Mouse (Mus musculus) yolk sac, embryonic 10.5 days (tissue): ENCODE data around the gene Engase.

Source experiments
- DNase-seq: peaks from one replicate; pipeline ENCODE4 v3.0.0-alpha.2; 2017; ENCODE audit warnings: low spot score

The Engase gene

GRCm38 (mm10) chr11:118476396-118477373, at the start of gene Engase:
Engase (plus strand) TSS chr11:118476829.
- DNase-seq = peak; percentile 94

DNA sequence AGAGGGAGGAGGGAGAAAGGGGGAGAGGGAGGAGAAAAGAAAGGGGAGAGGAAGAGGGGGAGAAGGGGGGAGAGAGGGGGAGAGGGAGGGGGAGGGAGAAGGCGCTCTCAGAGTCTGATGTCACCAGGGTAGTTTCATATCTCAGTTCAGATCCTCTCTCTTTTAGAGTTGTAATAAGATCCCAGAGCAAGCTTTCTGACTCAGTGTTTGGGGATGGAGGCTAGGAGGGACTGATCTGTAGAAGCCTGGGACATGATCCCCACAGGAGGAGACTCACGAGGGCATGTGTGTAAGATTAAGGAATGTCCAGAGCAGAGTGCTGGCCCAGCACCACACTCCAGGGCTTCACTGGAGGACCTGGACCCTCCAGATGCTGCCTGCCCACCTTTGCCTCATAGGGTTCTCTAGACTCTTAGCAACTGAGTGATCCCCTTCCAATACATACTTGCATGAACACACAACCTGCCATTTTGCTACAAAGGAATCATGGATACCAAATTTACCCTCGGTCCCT, 49.3 kb upstream of the Engase start:
- DNase-seq = no peak

DNA sequence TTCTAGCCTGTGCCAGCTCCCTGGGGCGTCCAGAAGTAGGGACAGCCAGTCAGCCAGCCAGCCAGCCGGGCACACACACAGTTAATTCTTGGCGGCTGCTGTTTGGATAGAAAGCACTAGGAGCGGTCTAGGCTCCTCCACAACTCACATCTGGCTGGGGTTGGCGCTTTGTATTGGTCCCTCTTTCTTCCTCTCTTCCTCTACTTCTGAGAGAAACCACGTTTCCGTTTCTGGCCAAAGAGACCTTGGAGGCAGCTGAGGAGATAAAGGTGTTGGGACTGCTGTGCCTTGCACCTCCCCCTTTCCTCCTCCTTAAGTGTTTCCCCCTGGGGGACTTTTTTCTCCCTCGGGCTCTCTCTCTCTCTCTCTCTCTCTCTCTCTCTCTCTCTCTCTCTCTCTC, 48.6 kb upstream of the Engase start, which contains the start of gene C1qtnf1:
C1qtnf1 (plus strand) TSS at position 218 of the 400 bp plus-strand sequence.
- DNase-seq = no peak

DNA sequence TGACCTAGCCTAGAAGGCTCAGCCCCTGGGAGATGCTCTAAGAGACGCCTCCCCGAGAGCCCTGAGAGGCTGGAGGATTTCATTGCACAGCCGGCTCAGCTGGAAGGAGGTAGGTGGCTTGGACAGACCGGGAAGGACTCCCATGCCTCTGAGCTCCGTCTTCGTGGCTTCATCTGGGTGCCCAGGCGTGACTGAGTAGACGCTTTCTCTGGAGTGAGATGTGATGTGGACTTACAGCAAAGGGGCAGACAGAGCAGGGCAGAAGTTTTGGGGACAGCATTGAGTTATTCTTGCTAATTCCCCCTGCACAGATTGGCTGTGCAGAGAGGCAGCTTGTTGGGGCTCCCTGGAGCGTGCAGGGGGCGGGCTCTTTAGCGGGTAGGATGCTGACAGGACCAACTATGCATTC, 48.2 kb upstream of the Engase start:
- DNase-seq = no peak

DNA sequence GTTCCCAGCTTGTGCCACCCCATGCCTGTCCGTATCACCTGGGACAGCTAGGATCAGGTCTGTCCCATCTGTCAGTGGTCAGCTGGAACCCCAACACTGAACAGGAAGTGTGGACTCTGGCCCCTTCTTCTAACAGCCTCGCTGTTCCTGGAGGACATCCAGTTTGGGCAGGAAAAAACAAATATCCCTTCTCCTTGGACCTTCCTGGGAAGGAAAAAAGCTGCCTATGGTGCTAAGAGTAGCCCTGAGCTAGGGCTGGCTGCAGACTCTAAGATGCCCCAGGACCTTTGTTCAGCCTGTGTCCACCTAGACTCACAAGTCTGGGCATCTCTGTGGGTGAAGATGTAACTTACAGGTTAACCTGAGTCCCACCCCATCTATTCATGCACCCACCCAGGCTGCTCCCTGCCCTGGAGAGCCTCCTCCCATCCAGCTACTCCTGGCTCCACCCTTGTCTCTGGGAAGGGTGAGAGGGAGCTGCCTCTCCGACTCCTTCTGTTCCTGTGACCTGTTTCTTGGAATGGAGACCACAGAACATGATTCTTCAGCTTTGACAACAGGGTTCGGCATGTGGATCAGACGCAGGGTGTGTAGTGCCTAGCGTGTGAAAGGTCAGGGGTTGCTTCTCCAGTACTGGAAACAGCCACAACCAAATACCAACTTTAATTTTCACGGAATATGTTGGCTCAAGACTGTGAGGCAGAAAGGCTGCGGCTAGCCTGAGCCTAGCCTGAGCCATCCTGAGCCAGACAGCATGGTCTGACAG, 47.5 kb upstream of the Engase start:
- DNase-seq = no peak

DNA sequence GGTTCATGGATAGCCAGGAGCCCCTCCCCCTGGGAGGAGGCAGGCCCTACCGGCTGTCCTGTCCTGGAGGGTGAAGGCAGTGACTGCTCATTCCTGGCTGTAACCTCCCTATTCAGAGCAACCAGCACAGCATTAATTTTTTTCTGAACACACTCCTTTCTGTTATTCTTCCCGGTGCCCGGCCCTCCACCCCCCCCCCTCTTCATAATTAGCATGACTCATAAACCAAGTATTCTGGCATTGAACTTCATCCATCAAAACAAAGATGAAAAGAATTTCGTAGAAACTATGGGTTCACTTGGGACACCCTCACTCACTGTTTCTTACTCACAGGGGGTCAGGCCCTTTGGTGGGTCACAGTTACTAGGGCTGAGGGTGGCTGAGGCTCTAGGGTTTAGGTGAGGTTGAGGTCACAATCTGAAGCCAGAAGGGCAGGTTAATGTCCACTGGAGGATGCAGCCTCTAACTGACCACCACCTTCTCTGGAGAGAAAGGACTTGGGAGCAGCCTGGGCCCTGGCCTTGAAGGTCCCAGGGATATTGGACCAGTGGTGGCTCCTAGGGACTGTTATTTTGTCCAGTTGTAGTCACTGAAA, 46.2 kb upstream of the Engase start:
- DNase-seq = no peak

DNA sequence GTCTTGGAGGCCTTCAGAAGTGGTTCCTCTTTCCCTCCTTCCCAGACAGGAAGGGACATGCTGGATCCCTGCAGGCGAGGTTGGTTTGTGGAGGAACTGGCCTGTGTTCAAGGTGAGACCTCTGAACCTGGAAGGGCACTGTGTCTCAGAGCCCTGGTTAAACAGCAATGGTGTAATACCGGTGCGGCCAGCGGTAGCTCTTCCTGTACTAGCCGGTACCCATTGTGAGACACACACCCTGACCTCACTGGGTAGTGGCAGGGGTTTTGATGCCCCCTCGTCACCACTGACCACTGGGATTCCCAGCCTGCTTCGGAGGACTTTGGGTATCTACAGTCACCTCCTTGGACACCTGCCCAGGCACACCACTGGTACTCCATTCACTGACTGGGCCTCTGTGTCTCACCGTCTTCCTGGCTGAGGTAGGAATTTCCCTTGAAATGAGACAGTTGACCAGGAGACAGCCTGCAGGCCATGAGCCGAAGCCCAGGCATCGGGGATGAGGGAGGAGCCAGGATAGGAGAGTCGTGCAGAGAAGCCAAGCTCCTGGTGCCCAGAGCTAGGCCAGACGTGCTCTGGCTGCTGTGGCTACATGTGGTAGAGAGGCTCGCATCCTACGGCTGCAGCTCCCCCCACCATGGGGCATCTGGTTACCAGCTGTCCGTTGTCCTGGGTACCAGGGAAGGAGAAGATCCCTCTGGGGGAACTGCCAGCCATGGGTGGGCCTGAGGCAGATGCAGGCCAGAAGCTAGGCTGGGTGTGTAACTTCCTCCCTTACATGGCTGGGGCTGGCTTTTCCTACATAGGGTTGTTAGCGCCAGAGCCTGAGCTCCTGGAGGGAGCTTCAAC, 45.3 kb upstream of the Engase start:
- DNase-seq = no peak

DNA sequence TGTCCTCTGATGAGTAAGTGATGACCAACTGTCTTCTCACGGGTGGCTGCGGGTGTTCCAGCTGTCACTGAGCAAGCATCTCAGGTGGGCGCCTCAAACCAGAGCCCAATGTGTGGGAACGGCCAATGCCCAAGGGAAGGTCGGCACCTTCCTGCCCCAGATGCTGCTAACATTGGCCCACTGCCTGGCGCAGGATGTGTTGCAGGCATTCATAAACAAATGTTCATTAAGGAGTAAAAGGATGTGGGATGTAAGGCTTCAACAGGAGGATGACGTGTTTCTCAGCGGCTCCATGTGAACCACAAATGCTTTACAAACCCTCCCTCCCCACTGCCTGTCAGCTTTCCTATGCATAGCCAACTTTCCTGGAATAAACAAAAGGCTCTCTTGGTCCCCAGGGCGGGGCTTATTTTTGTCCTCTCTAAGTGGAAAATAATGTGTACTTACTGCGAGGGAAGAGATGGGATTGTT, 43.2 kb upstream of the Engase start:
- no peak for DNase-seq

DNA sequence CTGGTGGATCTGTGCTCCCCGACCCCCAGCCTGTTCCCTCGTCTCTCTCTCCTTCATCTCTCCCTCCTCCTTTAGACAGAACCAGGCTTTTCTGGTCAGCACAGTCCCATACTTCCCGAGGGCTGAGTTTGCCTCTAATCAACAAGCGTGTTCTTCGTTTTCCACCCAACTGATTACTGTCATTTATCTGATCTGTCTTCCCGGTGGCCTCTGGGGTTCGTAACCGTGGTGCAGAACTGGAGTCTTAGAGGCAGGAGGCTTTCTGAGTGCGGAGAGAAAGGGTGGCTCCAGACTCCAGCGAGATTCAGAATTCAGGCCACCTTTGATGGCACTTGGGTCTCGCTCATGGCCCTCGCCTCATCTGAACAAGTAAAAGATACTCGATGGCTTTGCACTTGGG, 42.5 kb upstream of the Engase start:
- no peak for DNase-seq

DNA sequence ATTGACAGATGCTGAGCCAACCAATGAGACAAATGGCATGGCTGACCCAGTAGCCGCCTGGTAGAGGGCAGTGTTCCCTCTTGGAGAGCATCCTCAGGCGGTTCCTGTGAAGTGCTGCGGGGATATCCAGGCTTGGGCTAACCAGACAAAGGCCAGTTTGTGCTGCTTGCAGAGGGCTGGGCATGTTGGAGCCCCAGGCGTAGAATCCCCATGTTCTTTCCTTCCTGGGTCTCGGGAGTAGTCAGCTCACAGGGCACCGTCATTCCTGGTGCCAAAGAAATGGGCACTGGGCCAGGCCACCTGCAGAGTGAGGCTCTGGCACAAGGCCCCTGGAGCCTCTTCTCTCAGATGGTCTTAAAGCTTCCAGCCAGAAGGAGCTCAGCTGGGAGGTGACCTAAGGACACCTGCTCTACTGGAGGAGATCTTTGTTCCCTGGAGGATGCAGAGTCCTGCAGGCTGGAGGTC, 40.1 kb upstream of the Engase start:
- no peak for DNase-seq

GRCm38 (mm10) chr11:118438665-118439414, 37.8 kb upstream of the Engase start:
- no peak for DNase-seq

DNA sequence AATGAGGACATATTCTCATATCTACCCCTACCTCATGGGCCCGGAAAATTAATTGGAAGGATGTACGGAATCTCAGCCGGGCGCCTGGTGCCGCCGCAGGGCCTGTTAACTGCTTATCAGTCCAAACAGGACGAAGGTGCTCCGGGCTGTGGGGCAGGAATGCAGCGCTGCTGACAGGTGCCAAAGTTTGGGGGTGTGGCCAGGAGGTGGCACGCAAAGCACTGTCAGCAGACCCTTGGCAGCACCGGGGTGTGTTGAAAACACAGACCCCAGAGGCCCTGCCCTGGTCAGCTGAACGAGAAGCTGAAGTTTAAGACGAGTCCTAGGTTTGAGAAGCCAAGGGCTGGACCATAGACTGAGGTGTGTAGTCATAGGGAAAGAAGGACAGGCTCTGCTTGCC, 33.9 kb upstream of the Engase start:
- DNase-seq = no peak

- DNase-seq = no peak
These were observed 33.2 kb upstream of the Engase start for GRCm38 (mm10) chr11:118443201-118443970.

DNA sequence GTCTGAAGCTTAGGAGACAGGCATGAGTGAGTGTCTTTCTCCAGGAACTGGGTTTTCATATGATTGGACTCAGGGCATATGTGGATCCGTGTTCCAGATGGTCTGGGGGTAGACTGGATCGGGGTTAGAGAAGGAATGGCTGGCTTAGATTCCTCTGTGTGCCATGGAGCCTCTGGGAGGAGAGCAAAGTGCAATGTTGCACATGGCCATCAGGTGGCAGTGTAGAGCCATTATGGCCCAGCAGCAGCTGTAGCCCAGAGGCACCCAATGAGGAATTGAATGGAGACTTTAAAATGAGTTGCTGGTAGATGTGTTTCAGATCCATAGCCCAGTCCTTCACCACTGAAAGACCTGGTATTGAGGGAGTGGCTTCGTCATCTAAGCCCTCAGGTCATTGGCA, 30.8 kb upstream of the Engase start:
- no peak for DNase-seq

GRCm38 (mm10) chr11:118447346-118447745, 29.3 kb upstream of the Engase start:
- DNase-seq = no peak

- DNase-seq = no peak
These were observed 28.2 kb upstream of the Engase start for GRCm38 (mm10) chr11:118448385-118448784.

DNA sequence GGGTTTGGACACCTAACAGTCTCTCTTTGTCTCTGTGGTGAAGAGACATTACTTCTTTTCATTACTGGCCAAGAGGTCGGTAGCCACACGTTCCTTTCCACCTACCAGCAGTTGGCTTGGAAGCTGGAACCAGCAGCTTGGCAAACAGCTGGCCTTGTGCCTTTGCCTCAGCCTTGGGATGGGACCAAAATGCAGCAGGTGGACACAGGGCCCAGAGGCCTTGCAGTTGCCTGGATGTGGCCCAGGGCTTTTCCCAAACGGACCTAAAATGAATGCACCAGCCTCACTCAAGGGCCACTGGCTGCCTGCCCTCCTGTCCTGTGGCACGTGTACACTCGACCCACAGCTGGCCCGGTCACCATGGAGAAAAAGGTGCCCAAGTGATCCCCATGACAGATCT, 25.4 kb upstream of the Engase start:
- DNase-seq = no peak

- DNase-seq = no peak
These were observed 23.7 kb upstream of the Engase start for GRCm38 (mm10) chr11:118452955-118453354.

DNA sequence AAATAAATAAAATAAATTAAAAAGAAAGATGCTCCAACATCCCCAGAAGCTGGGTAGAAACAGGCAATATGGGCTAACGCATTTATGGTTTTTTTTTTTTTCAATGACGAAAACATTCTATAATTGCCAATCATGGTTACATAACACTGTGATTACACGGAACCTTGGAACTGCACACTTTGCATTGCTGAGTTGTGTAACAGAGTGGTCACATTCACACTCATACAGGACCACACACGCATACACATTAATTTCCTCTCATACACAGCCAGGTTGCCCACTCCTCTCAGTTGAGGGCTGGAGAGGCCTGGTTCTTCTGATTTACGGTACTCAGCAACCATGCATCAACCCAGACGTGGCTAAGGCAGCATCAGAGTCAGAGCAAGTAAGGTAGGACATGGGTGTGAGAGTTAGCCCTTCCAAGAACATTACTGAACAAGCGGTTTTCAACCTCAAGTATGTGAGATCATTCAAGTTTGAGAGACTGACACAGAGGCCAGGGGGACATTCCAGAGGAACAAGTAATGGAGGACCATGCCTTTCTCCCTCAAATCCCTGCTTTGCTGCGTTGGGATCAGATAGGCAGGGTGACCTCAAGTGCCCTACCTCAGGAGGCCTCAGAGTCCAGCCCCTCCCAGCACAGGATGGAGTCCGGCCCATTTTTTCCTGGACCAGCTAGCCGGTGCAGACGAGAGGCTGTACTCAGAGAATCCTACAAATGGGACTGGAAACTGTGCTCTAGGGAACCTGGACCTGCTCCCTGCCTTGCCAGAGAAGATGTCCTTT, 22.6 kb upstream of the Engase start:
- DNase-seq = no peak
